Mouse (Mus musculus) urinary bladder, postnatal 10 days (tissue): ENCODE results near the gene Urah.

Experiments
- DNase-seq: peaks from one replicate; pipeline ENCODE4 v3.0.0; 2022; ENCODE audit warnings: low spot score

The Urah gene

GRCm38 (mm10) chr7:140874224-140874623, 39.4 kb downstream of the Urah start:
- no peak for DNase-seq

- no peak for DNase-seq
Observed at GRCm38 (mm10) chr7:140877364-140877763, 42.5 kb downstream of the Urah start.

GRCm38 (mm10) chr7:140879355-140879754, 44.5 kb downstream of the Urah start:
- DNase-seq = no peak

- DNase-seq = no peak
Observed at GRCm38 (mm10) chr7:140880419-140880818, 45.6 kb downstream of the Urah start.

- DNase-seq = no peak
Observed at GRCm38 (mm10) chr7:140880865-140881515, 46.2 kb downstream of the Urah start.

GRCm38 (mm10) chr7:140881696-140882468, 47.1 kb downstream of the Urah start, which contains the start of the genes Psmd13 and Sirt3:
Gene Psmd13, plus strand, starts transcription at chr7:140881968.
Gene Sirt3, minus strand, starts transcription at chr7:140882309.
- peak; percentile 74 for DNase-seq

- no peak for DNase-seq
Observed at GRCm38 (mm10) chr7:140882469-140882803, 47.6 kb downstream of the Urah start.
